Mouse (Mus musculus) right cerebral cortex, postnatal 14 days (tissue): ENCODE measurements around the gene Sclt1.
A peak's percentile ranks its signal among the peaks of the same experiment; 100 is the strongest.
"Not testable (repeated sequence)": the region's sequence is repeated elsewhere in the genome, so short reads cannot be mapped to it uniquely, and the experiment has no call there.

ENCODE experiments used
- DNase-seq: peaks from one replicate; pipeline ENCODE4 v3.0.0; 2022

Sclt1 gene

DNA sequence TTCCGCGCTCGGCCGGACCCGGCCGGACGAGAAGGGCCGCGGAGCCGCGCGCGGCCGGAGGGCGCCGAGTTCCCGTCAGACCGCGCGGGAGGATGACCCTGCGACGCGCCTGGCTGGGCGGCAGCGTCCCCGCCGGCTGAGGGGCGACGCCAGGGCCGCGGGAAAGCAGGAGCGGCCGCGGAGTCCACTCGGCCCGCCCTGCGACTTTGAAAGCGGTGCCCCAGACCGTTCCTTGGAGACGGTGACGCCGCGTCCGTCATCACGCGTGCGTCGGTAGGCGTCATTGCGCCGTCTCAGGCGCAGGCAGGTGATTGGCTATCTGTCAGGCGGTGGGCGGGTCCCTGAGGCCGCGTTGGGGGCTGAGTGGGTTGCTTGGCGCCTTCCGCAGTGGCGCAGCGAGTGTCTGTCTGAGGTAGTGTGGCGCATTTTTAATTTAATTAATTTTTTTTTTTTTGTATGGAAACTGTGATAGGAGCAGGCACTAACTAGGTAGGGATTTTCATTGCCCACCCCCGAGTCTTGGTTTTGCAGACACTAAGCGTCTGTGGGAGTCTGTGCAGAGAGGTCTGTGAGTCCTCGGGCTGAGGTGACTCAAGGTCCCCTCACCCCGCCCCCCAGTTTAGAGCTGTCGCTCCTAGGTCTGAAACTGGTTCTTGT is at the start of gene Sclt1, which contains the start of gene D3Ertd751e:
TSS of gene Sclt1 (minus strand) at position 237 of the 657 bp plus-strand sequence.
TSS of gene D3Ertd751e (plus strand) at position 334 of the 657 bp plus-strand sequence.
- DNase-seq = peak; percentile 97

DNA sequence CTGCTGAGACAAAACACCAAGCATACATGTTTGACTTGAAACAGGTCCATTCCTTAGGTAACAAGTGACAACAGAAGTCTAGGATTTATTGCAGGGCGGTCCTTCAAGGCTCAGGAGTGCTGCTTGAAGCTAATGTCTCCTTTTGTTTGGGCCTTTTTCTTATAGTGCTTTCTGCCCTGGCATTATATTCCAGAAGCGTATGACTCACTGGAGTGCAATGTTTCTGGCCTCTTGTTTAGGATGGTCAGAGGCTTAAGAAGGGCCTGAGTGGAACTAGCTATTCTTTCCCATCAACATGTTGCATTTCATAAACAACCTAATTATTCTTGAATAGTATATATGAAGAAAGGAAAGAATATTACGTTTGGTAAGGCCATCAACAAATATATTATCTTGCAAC is 19.8 kb upstream of the Sclt1 start:
- DNase-seq = no peak

DNA sequence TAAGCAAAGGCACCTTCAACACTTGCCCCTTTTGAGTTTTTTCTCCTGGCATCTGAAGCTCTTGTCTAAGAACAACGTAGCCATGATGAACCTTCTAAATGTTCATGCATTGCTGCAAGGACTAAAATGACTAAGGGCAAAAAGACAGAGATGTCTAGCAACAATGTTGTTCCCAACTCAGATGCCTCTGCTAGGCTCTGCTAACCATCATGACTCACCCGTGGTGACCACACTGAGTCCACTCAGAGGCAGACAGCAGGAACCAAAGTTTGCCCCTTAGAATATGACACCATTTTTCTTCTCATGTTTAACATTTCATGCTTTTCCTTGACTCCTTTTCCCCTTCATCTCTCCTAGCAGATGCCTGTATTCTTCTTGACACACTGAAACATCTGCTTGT is 12.2 kb upstream of the Sclt1 start:
- no peak for DNase-seq

DNA sequence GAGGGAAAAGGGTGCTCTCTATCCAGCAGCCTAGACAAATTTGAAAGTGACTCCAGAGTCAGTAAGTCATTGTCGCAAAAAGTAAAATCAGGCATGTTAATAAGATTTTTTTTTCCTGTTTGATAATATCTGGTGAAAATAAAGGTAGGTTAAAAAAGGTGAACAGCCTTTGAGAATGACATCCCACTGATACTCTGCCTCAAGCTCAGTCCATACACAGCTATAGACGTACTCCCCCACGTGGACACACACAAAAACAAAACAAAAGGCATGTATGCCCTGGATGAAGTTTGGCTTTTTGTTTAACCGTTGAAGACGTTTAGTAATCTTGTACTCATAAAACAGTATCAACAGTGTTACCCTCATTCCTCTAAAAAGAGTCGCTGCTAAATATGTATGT is 1.1 kb upstream of the Sclt1 start:
- no peak for DNase-seq

DNA sequence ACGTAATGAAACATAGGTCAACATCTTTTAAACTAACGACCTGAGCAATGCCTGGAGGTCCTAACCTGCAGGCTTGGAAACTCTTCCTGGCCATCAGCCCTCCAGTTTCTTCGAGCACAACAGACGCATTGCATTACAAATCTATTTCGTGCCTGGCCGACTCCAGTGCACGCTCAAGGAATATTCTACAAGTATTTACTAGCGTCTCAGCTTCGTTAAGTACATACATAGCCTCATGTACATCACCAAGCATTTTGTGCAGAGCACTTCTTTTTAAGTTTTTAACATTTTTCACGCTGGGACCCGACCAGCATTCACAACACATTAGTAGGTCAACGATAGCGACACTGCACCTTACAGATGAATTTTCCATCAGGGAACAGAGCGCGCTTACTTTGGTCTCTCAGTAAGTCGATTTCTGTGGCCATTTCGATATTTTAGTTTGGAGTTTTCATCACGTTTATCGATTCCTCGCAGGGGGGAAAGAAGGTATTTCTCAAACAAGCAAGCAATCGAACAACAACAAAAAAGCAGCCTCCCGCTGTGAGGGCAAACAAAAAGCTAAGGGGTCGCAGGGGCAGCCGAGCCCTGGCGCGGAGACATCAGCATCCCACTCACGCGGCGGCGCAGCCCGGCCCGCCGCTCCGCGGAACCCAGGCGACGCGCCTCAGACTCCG is 575 bp downstream of the Sclt1 start:
- no peak for DNase-seq

DNA sequence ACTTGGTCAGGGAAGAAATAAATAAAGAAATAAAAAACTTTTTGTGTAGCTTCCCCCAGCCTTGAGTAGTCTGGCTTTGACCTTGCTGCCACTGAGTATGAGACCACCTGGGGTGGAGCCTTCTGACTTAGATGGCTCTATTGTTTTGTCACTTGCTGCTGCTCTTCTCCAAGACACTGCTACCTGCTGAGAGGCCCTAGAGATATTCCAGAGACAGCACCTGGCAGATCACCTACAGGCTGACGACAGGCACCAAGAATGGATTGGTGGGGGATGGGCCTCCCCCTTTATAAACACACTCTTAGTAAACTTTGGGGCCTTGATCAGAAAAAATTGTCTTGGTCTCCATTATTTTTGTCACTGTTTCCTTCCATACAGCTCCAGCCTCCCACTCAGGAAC is 46.6 kb downstream of the Sclt1 start:
- no peak for DNase-seq

DNA sequence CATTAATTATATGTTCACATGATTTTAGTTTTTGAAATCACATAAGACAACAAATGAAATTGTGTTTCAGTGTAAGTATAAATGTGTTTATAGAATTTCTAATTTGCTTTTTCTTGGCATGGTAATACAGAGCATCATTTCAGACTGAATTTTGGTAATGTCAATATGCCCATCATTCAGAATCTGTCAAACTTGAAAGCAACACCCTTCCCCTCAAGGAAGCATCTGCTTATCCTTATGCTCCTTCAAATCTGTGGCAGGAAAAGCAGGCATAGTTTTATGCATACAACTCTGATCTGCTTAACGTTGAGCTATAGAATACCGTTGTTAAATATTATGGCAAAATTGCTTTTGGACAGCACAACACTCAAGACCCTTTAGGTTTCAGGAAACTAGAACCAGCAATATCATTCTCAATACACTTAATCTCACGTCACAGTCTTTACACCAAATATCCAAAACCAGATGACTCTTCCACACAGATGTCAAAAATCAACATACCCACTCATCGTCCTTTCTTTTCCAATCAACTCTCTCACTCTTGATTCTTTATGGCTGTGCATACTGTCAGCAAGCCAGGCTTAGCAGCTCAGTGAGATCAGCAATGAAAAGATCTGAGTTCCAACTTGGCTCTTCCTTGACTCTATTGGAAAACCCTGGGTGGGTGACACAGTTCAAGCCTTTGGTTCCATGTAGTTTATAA is 49.7 kb downstream of the Sclt1 start:
- DNase-seq = no peak

DNA sequence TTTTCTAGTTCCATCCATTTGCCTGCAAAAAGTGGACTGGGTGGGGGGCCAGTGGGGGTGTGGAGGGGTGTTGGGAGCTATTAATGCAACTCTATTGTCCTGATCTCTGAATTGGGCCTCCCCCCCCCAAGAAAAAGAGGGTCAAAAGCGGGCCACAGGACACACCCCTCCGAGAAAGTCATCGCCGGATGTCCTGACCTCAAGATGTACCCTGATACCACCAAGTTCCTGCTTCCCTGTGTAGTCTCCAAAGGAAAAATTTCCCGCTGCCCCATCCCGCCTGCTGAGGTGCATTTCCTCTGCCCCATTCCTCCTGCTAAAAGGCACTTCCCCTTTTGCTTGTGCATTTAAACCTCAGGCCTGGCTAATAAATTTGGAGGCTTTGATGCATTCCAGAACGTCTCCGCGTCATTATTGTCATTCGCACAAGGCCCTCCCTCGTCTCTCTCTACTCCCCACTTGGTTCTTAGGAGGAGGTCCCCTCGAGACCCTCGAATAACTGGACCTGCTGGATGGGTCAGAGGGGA is 52.1 kb downstream of the Sclt1 start:
- DNase-seq = not testable (repeated sequence)

DNA sequence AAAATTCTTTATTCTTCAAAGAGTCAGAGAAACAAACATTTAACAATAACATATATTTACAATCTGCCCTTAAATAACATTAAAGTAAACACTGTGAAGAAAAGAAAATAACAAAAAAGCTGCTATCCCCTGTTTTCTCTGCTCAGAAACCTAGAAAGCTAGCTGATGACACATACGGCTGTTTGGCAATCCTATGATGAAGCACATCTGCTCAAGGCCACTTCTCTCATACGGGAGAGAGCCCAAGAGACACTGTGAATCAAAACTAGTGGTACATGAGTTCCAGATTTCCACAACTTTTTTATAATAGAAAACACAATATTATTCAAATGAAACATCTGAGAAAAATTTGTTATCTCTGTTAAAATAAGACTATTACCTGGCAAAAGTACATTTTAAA is 55.9 kb downstream of the Sclt1 start:
- no peak for DNase-seq

DNA sequence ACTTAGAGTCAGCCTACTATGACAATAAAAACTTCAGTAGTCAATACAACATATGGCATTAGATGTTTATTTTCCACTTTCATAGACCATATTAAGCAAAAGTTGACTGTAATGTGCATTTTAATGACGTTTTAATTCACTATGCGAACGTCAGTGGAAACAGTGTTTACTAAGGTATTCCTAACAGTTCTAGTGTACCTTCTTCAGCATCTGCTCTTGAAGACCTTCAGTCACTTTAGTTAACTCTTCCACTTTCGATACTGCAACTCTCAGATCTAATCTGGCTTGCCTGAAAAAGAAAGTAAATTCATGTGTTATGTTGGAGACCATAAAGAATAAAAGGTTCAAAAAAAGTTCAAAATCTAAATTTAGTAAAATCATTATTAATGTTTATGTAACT is 60.2 kb downstream of the Sclt1 start:
- DNase-seq = no peak

DNA sequence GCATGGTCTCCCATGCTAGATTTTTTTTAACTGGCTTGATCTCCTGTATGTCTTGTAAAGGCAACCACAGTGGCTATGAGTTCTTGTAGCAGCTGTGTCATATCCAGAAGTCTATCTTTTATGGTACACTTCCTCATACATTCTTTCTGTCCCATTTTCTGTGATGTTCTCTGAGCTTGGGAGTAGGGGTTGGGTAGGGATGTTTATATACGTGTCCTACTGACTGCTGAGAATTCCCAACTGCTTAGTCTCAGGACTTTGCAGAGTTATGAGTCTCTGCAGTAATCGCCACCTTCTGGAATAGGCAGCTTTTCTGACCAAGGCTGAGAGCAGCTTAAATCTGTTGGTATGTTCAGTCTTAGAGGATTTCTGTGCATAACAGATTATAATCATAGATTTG is 65.7 kb downstream of the Sclt1 start:
- DNase-seq = no peak

DNA sequence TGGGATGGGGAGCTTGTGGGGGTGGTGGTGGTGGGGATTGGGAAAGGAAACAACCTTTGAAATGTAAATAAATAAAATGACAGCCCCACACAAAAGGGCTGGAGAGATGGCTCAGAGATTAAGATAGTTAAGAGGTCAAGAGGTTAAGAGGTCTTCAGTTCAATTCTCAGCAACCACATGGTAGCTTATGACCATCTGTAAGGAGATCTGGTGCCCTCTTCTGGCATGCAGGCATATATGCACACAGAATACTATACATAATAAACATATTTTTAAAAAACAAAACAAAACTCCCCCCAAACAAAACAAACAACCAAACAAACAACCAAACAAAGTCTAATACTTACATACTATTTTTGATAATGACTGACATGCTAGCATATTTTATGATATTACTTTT is 67.5 kb downstream of the Sclt1 start:
- no peak for DNase-seq

DNA sequence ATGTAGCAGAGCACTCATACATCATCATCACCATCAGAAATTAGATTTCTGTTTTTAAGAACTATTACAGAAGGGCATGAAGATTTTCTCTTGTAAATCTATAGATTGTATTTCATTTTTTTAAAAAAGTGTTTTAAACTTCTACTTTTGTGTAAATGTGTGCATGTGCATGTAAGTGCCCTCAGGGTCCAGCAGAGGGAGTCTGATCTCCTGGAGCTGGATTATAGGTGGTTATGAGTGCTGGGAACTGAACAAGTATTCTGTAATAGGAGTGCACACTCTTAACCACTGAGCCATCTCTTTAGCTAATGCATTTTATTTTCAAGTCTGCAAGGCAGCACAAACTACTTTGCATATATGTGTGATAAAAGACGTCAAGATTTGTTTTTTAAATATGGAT is 86.7 kb downstream of the Sclt1 start:
- DNase-seq = no peak

DNA sequence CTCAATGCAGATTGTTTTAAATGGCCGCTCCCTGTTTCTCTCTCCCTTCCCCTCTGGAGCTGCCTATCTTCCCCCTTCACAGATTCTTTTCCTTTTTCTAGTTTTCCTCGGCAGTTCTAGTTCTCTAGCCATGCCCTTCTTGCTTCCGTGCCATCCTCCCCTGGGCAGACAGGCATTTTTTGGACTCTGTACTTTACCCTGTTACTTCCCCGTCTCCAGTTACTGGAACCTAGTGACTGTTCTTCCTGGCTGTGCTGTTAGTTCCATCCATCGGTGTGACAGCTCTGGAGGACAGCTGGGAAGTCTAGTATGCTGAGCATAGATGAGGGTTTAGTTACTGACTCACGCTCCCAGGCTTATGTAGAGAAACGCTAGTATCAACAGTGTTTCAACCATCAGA is 121.3 kb downstream of the Sclt1 start:
- DNase-seq = no peak

DNA sequence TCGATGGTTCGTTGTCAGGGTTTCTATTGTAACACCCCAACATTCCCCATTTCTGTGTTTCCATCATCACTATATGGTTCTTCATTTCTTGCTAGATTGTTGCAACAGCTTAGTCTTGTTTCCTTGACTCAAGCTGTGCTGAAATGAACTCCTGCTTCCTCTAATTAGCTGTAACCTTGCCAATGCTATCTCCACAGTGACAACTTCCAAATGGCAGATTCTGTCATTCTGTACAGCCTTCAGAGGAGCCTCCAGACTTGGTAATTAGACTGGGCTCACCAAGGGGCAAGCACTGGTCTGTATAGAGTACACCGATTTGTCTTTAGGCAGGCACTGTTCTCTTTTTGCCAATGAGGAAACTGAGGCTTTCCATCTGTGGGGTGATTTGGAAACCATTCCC is 123.8 kb downstream of the Sclt1 start:
- DNase-seq = no peak

DNA sequence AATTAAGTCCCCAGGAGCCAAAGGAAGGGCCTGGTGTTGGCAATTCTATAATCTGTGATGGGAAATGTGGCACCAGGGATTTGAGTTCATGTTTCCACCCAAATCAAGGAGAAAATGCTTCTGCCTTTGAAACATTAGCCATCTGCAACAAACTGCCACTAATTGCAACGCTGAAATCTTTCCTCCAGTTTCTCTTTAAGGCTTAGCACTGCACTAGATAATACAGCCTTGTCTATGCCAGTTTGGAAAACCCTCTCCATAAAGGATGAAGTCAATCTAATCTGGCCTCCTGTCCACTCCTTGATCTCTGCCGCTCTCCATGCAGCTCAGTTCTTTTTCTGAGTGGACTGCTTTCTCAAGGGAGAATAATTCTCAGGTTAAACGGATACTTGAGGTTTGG is 124.3 kb downstream of the Sclt1 start:
- DNase-seq = no peak

DNA sequence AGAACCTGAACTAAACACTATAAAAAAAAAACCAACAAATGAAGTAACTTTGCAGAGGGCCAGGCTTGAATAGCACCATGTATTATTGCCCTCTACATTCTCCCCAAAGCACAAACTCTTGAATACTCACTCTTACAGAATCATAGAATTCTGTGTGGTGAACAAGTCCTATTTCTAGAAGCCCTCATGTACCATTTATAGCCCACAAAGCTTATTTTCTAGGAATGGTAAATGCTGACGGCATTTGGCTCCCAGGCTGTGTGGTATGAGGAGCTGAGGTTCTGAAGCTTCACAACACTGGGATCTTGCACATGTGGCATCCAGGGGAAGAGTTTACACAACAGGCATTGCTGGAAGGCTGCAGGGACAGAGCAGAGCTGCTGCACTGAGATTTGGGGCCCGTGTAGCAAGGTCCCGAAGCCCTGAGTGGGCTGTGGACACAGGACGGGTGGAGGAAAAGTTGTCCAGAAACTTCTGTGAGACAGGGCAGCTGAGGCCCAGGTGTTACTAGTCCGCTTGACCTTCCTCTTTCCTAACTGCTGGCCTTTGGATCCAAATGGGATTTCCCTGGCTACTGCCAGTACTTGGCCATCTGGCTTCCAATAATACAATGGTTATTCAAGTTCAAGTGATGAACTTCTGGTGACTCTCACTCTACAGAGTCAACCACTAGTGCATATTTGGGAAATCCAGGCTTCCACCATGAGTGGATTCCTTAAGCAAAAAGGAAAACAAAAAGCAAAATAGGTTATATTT is 127.9 kb downstream of the Sclt1 start:
- no peak for DNase-seq

DNA sequence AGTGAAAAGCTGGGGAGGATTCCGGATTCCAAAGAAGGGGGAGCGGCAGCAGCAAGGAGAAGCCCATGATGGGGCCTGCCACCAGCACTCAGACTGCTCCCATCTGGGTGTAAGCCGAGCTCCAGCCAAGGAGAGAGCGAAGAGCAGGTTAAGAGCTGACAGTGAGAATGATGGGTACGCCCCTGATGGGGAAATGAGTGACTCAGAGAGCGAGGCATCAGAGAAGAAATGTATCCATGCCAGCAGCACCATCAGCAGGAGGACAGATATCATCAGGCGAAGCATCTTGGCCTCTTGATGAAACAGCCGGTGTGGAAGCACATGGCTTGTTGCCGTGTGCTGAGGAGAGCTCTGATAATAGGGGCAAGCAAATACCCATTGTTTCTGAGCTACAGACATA is 128.6 kb downstream of the Sclt1 start:
- no peak for DNase-seq

DNA sequence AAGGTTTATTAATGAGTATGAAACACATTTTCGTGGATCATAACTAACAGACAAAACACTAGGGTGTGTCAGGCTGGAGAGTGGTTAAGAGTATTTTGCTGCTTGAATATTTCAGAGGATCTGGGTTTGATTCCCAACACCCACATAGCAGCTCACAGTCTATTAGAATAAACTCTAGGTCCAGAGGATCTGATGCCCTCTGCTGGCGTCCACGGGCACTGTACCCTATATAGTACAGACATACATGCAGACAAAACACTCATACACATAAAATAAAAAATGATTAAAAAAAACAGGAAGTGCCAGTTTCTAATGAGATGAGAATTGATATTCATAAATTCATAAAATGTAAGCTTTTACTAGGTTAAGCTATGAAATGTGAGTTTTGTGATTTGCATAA is 130.1 kb downstream of the Sclt1 start:
- no peak for DNase-seq

DNA sequence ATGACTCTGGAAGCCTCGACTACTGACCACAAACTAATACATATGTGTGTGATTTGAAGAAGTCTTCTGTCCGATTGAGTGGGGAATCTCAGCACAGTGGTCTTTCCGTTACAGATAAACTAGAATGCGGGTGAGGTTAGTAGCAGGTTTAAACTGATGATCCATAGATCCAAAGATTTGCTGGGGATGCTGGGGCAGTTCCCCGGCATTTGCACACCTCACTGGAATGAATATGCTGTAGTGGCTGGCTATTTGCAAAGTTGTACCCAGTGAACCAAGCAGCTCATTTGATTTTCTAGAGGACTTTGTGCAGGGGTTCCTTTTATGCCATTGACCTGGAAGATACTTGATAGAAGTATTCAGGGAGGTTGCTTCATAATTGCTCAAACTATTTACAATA is 133.2 kb downstream of the Sclt1 start:
- no peak for DNase-seq

DNA sequence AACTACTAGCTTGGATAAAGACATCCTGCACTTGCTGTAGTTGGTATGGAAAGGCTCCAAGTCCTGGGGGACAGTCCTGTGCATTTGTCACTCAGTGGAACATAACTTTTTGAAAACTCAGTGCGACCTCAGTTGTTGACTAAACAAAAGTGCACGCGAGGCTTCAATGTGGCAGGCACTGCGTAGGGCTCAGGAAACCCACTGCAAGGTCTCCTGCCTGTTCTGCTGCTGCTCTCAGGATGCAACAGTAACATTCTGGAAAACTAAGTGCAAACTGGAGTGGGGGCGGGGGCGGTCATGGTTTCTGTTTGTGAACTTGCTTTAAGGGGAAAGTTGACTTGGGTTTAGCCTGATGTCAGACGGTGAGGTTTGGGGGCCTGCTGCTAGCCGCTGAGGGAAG is 134.8 kb downstream of the Sclt1 start:
- no peak for DNase-seq

DNA sequence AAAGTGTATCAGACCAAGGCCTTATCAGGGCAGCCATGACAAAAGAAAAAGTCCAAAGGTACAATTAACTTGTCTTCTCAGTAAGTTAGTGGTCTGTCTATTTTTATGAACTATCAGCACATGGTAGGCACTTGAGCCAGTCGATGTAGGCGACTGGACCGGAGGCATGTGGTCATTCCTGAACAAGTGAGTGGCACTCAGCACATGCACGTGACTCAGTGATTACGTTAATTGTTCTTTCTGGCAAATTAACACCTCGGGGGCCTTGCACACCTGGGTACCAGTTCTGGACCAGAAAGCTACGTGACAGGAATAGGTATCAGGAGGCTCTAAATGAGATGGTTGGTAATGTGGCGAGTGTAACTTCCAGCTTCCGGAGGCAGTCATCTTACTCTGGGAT is 135.3 kb downstream of the Sclt1 start:
- DNase-seq = no peak

DNA sequence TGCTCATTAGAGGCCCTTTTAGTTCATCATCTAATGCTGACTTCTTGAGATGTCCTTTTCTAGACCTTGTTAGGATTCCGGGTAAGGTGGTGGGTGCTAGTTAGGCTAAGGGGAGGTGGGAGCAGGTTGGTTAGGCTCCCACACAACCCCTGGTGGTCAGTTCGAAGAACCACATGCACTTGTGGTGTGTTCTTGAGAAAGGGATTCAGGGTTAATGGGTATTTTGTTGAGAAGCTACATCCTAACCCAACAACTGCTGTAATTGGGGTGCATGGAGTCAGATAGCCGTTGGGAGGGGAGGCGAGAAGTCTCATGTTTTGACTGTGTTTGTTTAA is 136.0 kb downstream of the Sclt1 start:
- DNase-seq = no peak
